Mouse (Mus musculus) kidney, embryonic 15.5 days (tissue): ENCODE measurements around the gene Clec2g. TPM values are rescaled to one million over a fixed set of nuclear protein-coding genes. Genes with fewer than 3 reads are reported as not detected.
"Not testable (repeated sequence)": the region's sequence is repeated elsewhere in the genome, so short reads cannot be mapped to it uniquely, and the experiment has no call there.

Experiments used
- ATAC-seq: fragments of 200-750 bp; cut with Nextera tagmentation; replicated peaks from 2 replicates; pipeline ENCODE4 v1.8.0; 2017; ENCODE audit warnings: moderate TSS enrichment; ENCODE audit not compliant: low FRiP score
- H3K27ac ChIP-seq: fragments of 300-500 bp; sonication (generic); 2 replicates; pipeline ENCODE4 v1.5.1; 2015; ENCODE audit warnings: mild to moderate bottlenecking, inconsistent platforms
- H3K27me3 ChIP-seq: fragments of 300-500 bp; sonication (generic); 2 replicates; pipeline ENCODE4 v1.6.1; 2015; ENCODE audit warnings: inconsistent platforms
- H3K36me3 ChIP-seq: fragments of 300-500 bp; sonication (generic); 2 replicates; pipeline ENCODE4 v1.6.1; 2015; ENCODE audit warnings: inconsistent platforms
- H3K4me1 ChIP-seq: fragments of 300-500 bp; sonication (generic); 2 replicates; pipeline ENCODE4 v1.6.1; 2015; ENCODE audit warnings: inconsistent platforms
- H3K4me2 ChIP-seq: fragments of 300-500 bp; sonication (generic); 2 replicates; pipeline ENCODE4 v1.6.1; 2015; ENCODE audit warnings: moderate library complexity, mild to moderate bottlenecking, inconsistent platforms
- H3K4me3 ChIP-seq: fragments of 300-500 bp; sonication (generic); replicated peaks from 2 replicates; pipeline ENCODE4 v1.5.1; 2015; ENCODE audit warnings: mild to moderate bottlenecking, inconsistent platforms
- H3K9ac ChIP-seq: fragments of 300-500 bp; sonication (generic); 2 replicates; pipeline ENCODE4 v1.6.1; 2015; ENCODE audit warnings: mild to moderate bottlenecking, inconsistent platforms
- H3K9me3 ChIP-seq: fragments of 300-500 bp; sonication (generic); replicated peaks from 2 replicates; pipeline ENCODE4 v1.6.1; 2016; ENCODE audit warnings: inconsistent platforms
- WGBS: fragments of 180-500 bp; shearing (Covaris S2); methylation state at CpG from one replicate; pipeline ENCODE4 v1.1.7; 2015; ENCODE audit warnings: mixed read lengths; 5-methylcytosine and 5-hydroxymethylcytosine counted together
- polyA plus RNA-seq: library from polyadenylated mRNA; unstranded; fragments of >200 nt; fragmentation: Nextera tagmentation; extraction: Ambion mirVana; gene quantifications from 2 replicates; pipeline ENCODE4 v1.2.1, GENCODE M21; 2015

Clec2g gene
- polyA plus RNA-seq, 1 experiment from 2014 or later = not detected

GRCm38 (mm10) chr6:129001392-129001791 lies 67.2 kb downstream of the Clec2g start:
- Histone ChIP-seq H3K4me3 (no peak overlapping the region), H3K27me3 (no peaks in the 10 kb centered on the region), H3K36me3 (no peaks in the 10 kb centered on the region), H3K4me1 (peaks cover 4% of the 10 kb centered on the region; the same call in 1 of the 2 replicates), H3K4me2 (no peak overlapping the region), H3K9ac (no peak overlapping the region), H3K27ac (no peak overlapping the region), H3K9me3 (no peaks in the 10 kb centered on the region)
- ATAC-seq = no peak
- WGBS = 84% methylated on average over 2 of the region's 2 CpGs

- Histone ChIP-seq H3K36me3 (no peaks in the 10 kb centered on the region), H3K9ac (no peak overlapping the region), H3K27me3 (no peaks in the 10 kb centered on the region), H3K4me2 (no peak overlapping the region), H3K4me3 (no peak overlapping the region), H3K4me1 (no peaks in the 10 kb centered on the region), H3K9me3 (no peaks in the 10 kb centered on the region), H3K27ac (no peak overlapping the region)
- no peak for ATAC-seq
- 87% methylated on average over 8 of the region's 8 CpGs for whole genome bisulfite sequencing
These were observed 74.4 kb downstream of the Clec2g start for GRCm38 (mm10) chr6:129008552-129008951.

- H3K4me1 ChIP-seq, H3K9ac ChIP-seq, H3K27me3 ChIP-seq, H3K4me3 ChIP-seq, H3K9me3 ChIP-seq, H3K36me3 ChIP-seq, H3K4me2 ChIP-seq: not testable (repeated sequence)
- WGBS = 74% methylated on average over 7 of the region's 7 CpGs
- ATAC-seq = 0 out of 2 replicates have a peak, but pooled peaks have one; percentile 58
- peak overlapping the region; percentile 64; the same call in 1 of the 2 replicates for H3K27ac ChIP-seq
These were observed 75.8 kb downstream of the Clec2g start for GRCm38 (mm10) chr6:129009846-129010504.

- Histone ChIP-seq H3K4me1 (no peaks in the 10 kb centered on the region), H3K4me2 (no peak overlapping the region), H3K27me3 (no peaks in the 10 kb centered on the region), H3K9me3 (no peaks in the 10 kb centered on the region), H3K27ac (peak overlapping the region; percentile 64; the same call in 1 of the 2 replicates), H3K36me3 (no peaks in the 10 kb centered on the region), H3K4me3 (no peak overlapping the region), H3K9ac (no peak overlapping the region)
- 85% methylated on average over 3 of the region's 3 CpGs for WGBS
- no peak for ATAC-seq
These were observed 76.3 kb downstream of the Clec2g start for GRCm38 (mm10) chr6:129010505-129010873.

GRCm38 (mm10) chr6:129012012-129012411 lies 77.8 kb downstream of the Clec2g start:
- H3K4me1 ChIP-seq, H3K4me3 ChIP-seq, H3K4me2 ChIP-seq, H3K27ac ChIP-seq, H3K9me3 ChIP-seq, H3K9ac ChIP-seq, H3K27me3 ChIP-seq, ATAC-seq, H3K36me3 ChIP-seq: not testable (repeated sequence)
- WGBS = 97% methylated on average over 19 of the region's 23 CpGs

GRCm38 (mm10) chr6:129012966-129013365 lies 78.8 kb downstream of the Clec2g start:
- ATAC-seq = no peak
- Histone ChIP-seq H3K36me3 (no peaks in the 10 kb centered on the region), H3K27ac (no peak overlapping the region), H3K4me2 (no peak overlapping the region), H3K27me3 (no peaks in the 10 kb centered on the region), H3K9ac (no peak overlapping the region), H3K9me3 (no peaks in the 10 kb centered on the region), H3K4me3 (no peak overlapping the region), H3K4me1 (no peaks in the 10 kb centered on the region)
- WGBS = 78% methylated on average over 1 of the region's 1 CpGs

GRCm38 (mm10) chr6:129013762-129014276 lies 79.6 kb downstream of the Clec2g start:
- Histone ChIP-seq H3K9me3 (no peaks in the 10 kb centered on the region), H3K27ac (no peak overlapping the region), H3K36me3 (no peaks in the 10 kb centered on the region), H3K4me3 (no peak overlapping the region), H3K9ac (no peak overlapping the region), H3K4me1 (no peaks in the 10 kb centered on the region), H3K27me3 (no peaks in the 10 kb centered on the region), H3K4me2 (no peak overlapping the region)
- ATAC-seq = no peak
- 77% methylated on average over 5 of the region's 5 CpGs for WGBS

- Histone ChIP-seq H3K27me3 (no peaks in the 10 kb centered on the region), H3K4me3 (no peak overlapping the region), H3K36me3 (no peaks in the 10 kb centered on the region), H3K27ac (no peak overlapping the region), H3K4me1 (no peaks in the 10 kb centered on the region), H3K4me2 (no peak overlapping the region), H3K9me3 (no peaks in the 10 kb centered on the region), H3K9ac (no peak overlapping the region)
- ATAC-seq = no peak
- 88% methylated on average over 1 of the region's 1 CpGs for WGBS
These were observed 80.2 kb downstream of the Clec2g start for GRCm38 (mm10) chr6:129014399-129014798.

GRCm38 (mm10) chr6:129027451-129028248 lies 93.5 kb downstream of the Clec2g start:
- Histone ChIP-seq H3K4me2 (no peak overlapping the region), H3K9me3 (no peaks in the 10 kb centered on the region), H3K4me3 (no peak overlapping the region), H3K27ac (no peak overlapping the region), H3K4me1 (no peaks in the 10 kb centered on the region), H3K9ac (no peak overlapping the region), H3K36me3 (no peaks in the 10 kb centered on the region), H3K27me3 (no peaks in the 10 kb centered on the region)
- no peak for ATAC-seq
- 93% methylated on average over 8 of the region's 8 CpGs for WGBS

- Histone ChIP-seq H3K27me3 (no peaks in the 10 kb centered on the region), H3K4me3 (no peak overlapping the region), H3K36me3 (no peaks in the 10 kb centered on the region), H3K9me3 (no peaks in the 10 kb centered on the region), H3K27ac (no peak overlapping the region), H3K4me2 (no peak overlapping the region), H3K4me1 (no peaks in the 10 kb centered on the region), H3K9ac (no peak overlapping the region)
- WGBS = 56% methylated on average over 6 of the region's 6 CpGs
- ATAC-seq = no peak
These were observed 96.1 kb downstream of the Clec2g start for GRCm38 (mm10) chr6:129030175-129030824.

- H3K4me2 ChIP-seq = no peak overlapping the region
- H3K9ac ChIP-seq = no peak overlapping the region
- no peaks in the 10 kb centered on the region for H3K36me3 ChIP-seq
- no peak overlapping the region for H3K27ac ChIP-seq
- H3K4me1 ChIP-seq = no peaks in the 10 kb centered on the region
- no peaks in the 10 kb centered on the region for H3K27me3 ChIP-seq
- H3K9me3 ChIP-seq = no peaks in the 10 kb centered on the region
- ATAC-seq = no peak
- 78% methylated on average over 2 of the region's 2 CpGs for WGBS
- H3K4me3 ChIP-seq = no peak overlapping the region
These were observed 96.8 kb downstream of the Clec2g start for GRCm38 (mm10) chr6:129030964-129031363.

- Histone ChIP-seq H3K9ac (no peak overlapping the region), H3K4me3 (no peak overlapping the region), H3K9me3 (no peaks in the 10 kb centered on the region), H3K27me3 (no peaks in the 10 kb centered on the region), H3K4me2 (no peak overlapping the region), H3K36me3 (no peaks in the 10 kb centered on the region), H3K27ac (no peak overlapping the region), H3K4me1 (no peaks in the 10 kb centered on the region)
- no peak for ATAC-seq
- 77% methylated on average over 2 of the region's 2 CpGs for WGBS
These were observed 99.2 kb downstream of the Clec2g start for GRCm38 (mm10) chr6:129033397-129033796.
